Mouse (Mus musculus): ENCODE measurements at regions not wholly inside any gene's neighbourhood (a gene's known extent, or its start where the extent isn't known, plus 50 kb on each side); places are given as distances from the start of the nearest gene placed in this dataset.

GRCm38 (mm10) chr6:67610402-67610801 is 74.8 kb upstream of the Tacstd2 start:
- TF ChIP-seq CTCF (IDR thresholded peaks at IDR 0.05; ENCODE audit: low read depth, low read length) (no peak), GATA1 (IDR thresholded peaks at IDR 0.05; ENCODE audit: borderline replicate concordance, low read length) (no peak), TAL1 (conservative IDR thresholded peaks at IDR 0.05; ENCODE audit: low read depth, low read length) (no peak)

Data from G1E (cell line).